In the genomic region with DNA sequence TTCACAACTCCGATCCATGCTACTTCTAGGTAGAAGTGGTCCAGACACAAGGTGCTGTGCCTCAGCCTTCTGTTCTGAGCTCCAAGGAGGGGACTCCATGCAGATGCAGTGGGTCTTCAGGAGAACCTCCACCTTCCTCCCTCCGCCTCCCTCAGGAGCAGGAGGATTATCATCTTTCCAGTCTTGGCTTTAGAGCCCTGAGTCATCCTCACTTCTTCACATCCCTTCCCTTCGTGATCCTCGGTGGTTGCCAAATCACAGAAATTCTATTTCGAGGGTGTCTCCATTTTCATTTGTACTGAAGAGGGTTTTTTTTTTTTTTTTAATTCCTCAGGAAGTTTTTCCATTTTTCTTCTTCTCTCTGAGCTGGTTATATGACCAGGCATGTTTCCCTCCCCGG, we compare ENCODE assay signal across 18 mouse cellular contexts.
"Had no signal": no experiment of that assay in that cellular context is flagged by ENCODE, and none has a peak within 500 bp of the region (broad histone marks: within the 10 kb centered on the region; RNA-seq: fewer than 3 reads in every experiment).

No protein-coding gene starts in this region.

- DNase-seq: liver, postnatal 0 days; lung, adult 2 months; lung, postnatal 14 days; lung, postnatal 36 days; right cerebral cortex, postnatal 25 days; thymus, adult 18-20 months; thymus, postnatal 14 days; thymus, postnatal 36 days had no signal

- H3K27ac ChIP-seq: liver, embryonic 15.5 days; lung, embryonic 15.5 days; macrophage; midbrain, embryonic 13.5 days; midbrain, embryonic 15.5 days; neural tube, embryonic 12.5 days; stomach, embryonic 15.5 days; stomach, postnatal 0 days had no signal

- H3K4me3 ChIP-seq: liver, embryonic 15.5 days; lung, embryonic 15.5 days; megakaryocyte, embryonic 14.5 days; midbrain, embryonic 13.5 days; midbrain, embryonic 15.5 days; neural tube, embryonic 12.5 days; stomach, embryonic 15.5 days had no signal

- ATAC-seq: liver, postnatal 0 days; lung, postnatal 0 days; midbrain, embryonic 13.5 days; midbrain, embryonic 15.5 days had no signal
